Mouse (Mus musculus): ENCODE data around the gene Ankrd11. TPM values are rescaled to one million over a fixed set of nuclear protein-coding genes. Genes with fewer than 3 reads are reported as not detected.
A peak's percentile ranks its signal among the peaks of the same experiment; 100 is the strongest.

Ankrd11 gene
- total and polyA plus RNA-seq, 3 experiments, result 49.2 to 235 (median 87.7) TPM

DNA sequence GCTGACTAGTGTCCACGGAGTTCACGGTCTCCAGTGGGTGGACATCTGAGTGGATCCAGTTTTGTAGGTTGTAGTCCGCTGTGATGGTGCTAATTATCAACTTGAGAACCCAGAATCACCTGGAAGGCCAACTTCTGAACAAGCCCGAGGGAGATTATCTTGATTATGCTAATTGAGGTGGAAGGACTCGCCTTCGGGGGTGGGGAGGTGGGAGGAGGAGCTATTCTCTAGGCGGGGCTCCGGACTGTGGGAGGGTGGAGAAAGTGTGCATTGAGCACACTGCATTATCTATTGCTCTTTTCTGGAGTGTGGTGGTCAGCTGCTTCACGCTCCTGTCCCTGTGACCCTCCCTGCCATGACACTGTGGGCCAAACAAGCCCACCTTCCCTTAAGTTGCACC, 170.4 kb downstream of the Ankrd11 start (continued):
- TF ChIP-seq MEF2A (IDR thresholded peaks at IDR 0.05; ENCODE audit: extremely low read depth, insufficient replicate concordance, low read depth, low read length, poor library complexity, severe bottlenecking) (no peak), E2F4 (IDR thresholded peaks at IDR 0.05; ENCODE audit: borderline replicate concordance, low read depth, low read length) (no peak), ZC3H11A (IDR thresholded peaks at IDR 0.05; ENCODE audit: low read depth, low read length) (no peak), UBTF (IDR thresholded peaks at IDR 0.05; ENCODE audit: borderline replicate concordance, insufficient read depth, low read depth, low read length) (no peak), USF1 (IDR thresholded peaks at IDR 0.05; ENCODE audit: low read depth, low read length) (no peak), CHD2 (IDR thresholded peaks at IDR 0.05; ENCODE audit: low read length) (no peak), POLR2AphosphoS2 (IDR thresholded peaks at IDR 0.05; ENCODE audit: low read length) (no peak), MYB (IDR thresholded peaks at IDR 0.05; ENCODE audit: low read depth, low read length) (no peak), MAFK (IDR thresholded peaks at IDR 0.05; ENCODE audit: borderline replicate concordance, low read depth, low read length) (no peak), EP300 (IDR thresholded peaks at IDR 0.05; ENCODE audit: low read depth in 1 of 2, low read length in 2 of 2) (peak in 1 of 2 experiments; percentile 44; a peak in 1 of 4 replicates), NRF1 (IDR thresholded peaks at IDR 0.05; ENCODE audit: insufficient read depth, low read depth, low read length, poor library complexity, severe bottlenecking) (no peak), TBP (IDR thresholded peaks at IDR 0.05; ENCODE audit: low read depth, low read length) (peak; percentile 12; the same call in 1 of the 2 replicates), ETS1 (IDR thresholded peaks at IDR 0.05; ENCODE audit: low read depth, low read length) (peak; percentile 38; the same call in 1 of the 2 replicates), ZMIZ1 (IDR thresholded peaks at IDR 0.05; ENCODE audit: low read depth, low read length) (no peak), JUND (IDR thresholded peaks at IDR 0.05; ENCODE audit: low read depth, low read length) (no peak), TAL1 (IDR thresholded peaks at IDR 0.05; ENCODE audit: low read length) (no peak), SMC3 (IDR thresholded peaks at IDR 0.05; ENCODE audit: low read depth, low read length) (no peak), HCFC1 (IDR thresholded peaks at IDR 0.05; ENCODE audit: low read depth, low read length) (peak; percentile 36; the same call in 1 of the 2 replicates), CHD1 (IDR thresholded peaks at IDR 0.05; ENCODE audit: low read depth, low read length) (no peak), POLR2AphosphoS5 (IDR thresholded peaks at IDR 0.05; ENCODE audit: borderline replicate concordance, low read depth, low read length) (no peak), KAT2A (conservative IDR thresholded peaks at IDR 0.05; ENCODE audit: low read depth, low read length) (no peak), GABPA (IDR thresholded peaks at IDR 0.05; ENCODE audit: low read depth, low read length) (no peak), RAD21 (IDR thresholded peaks at IDR 0.05; ENCODE audit: low read depth, low read length) (no peak)

- H3K36me3 ChIP-seq (ENCODE audit: control insufficient read depth in 1 of 2, insufficient read depth in 2 of 2, low read length in 2 of 2), result peaks cover 0 to 16% of the 10 kb centered on the region in 2 experiments; a peak in 2 of 4 replicates
- no peaks in the 10 kb centered on the region for H3K9me3 ChIP-seq (replicated peaks; ENCODE audit: insufficient read depth, low read length)
- peak; percentile 92 for DNase-seq (ENCODE audit: low read depth, low spot score)
- H3K27me3 ChIP-seq (ENCODE audit: control insufficient read depth in 1 of 2, insufficient read depth in 2 of 2, low read length in 2 of 2), result no peaks in the 10 kb centered on the region
- peak overlapping the region; percentile 50 for H3K9ac ChIP-seq (ENCODE audit: control insufficient read depth, low read depth, low read length, poor library complexity, severe bottlenecking)
- H3K27ac ChIP-seq (ENCODE audit: control insufficient read depth, low read depth, low read length), result no peak overlapping the region
- no peaks in the 10 kb centered on the region for H3K79me2 ChIP-seq (ENCODE audit: control insufficient read depth, insufficient read depth, low read length, poor library complexity)
- peak overlapping the region; percentile 61 to 74 for H3K4me3 ChIP-seq (ENCODE audit: control insufficient read depth in 1 of 2, insufficient read depth in 1 of 2, low read depth in 2 of 2, low read length in 2 of 2)
- H3K4me1 ChIP-seq (ENCODE audit: control insufficient read depth in 1 of 2, insufficient read depth in 2 of 2, low read length in 2 of 2), result peaks cover 5 to 28% of the 10 kb centered on the region in 2 experiments
- TF ChIP-seq ZKSCAN1 (IDR thresholded peaks at IDR 0.05; ENCODE audit: low read depth, low read length) (no peak), MAZ (IDR thresholded peaks at IDR 0.05; ENCODE audit: low read depth, low read length) (0 out of 2 replicates have a peak, but pooled peaks have one; percentile 40), NRF1 (IDR thresholded peaks at IDR 0.05; ENCODE audit: insufficient read depth, low read depth, low read length, poor library complexity, severe bottlenecking) (no peak), MAX (IDR thresholded peaks at IDR 0.05; ENCODE audit: low read length) (no peak), ETS1 (IDR thresholded peaks at IDR 0.05; ENCODE audit: low read depth, low read length) (peak; percentile 66), CHD2 (IDR thresholded peaks at IDR 0.05; ENCODE audit: low read length) (no peak), TCF12 (IDR thresholded peaks at IDR 0.05; ENCODE audit: low read depth, low read length) (0 out of 2 replicates have a peak, but pooled peaks have one; percentile 19), POLR2A (IDR thresholded peaks at IDR 0.05; ENCODE audit: control insufficient read depth in 1 of 2, insufficient read depth in 1 of 2, low read depth in 1 of 2, low read length in 2 of 2, poor library complexity in 1 of 2) (no peak; a peak in 1 of 4 replicates), MYB (IDR thresholded peaks at IDR 0.05; ENCODE audit: low read depth, low read length) (no peak), USF1 (IDR thresholded peaks at IDR 0.05; ENCODE audit: low read depth, low read length) (no peak), ZMIZ1 (IDR thresholded peaks at IDR 0.05; ENCODE audit: low read depth, low read length) (0 out of 2 replicates have a peak, but pooled peaks have one; percentile 28), GABPA (IDR thresholded peaks at IDR 0.05; ENCODE audit: low read depth, low read length) (no peak), TAL1 (IDR thresholded peaks at IDR 0.05; ENCODE audit: low read length) (no peak), USF2 (IDR thresholded peaks at IDR 0.05; ENCODE audit: borderline replicate concordance in 1 of 2, insufficient read depth in 1 of 2, low read depth in 1 of 2, low read length in 2 of 2) (no peak), EP300 (IDR thresholded peaks at IDR 0.05; ENCODE audit: low read depth in 1 of 2, low read length in 2 of 2) (no peak), CHD1 (IDR thresholded peaks at IDR 0.05; ENCODE audit: low read depth, low read length) (no peak), SMC3 (IDR thresholded peaks at IDR 0.05; ENCODE audit: low read depth, low read length) (no peak), MAFK (IDR thresholded peaks at IDR 0.05; ENCODE audit: borderline replicate concordance, low read depth, low read length) (no peak), ELF1 (IDR thresholded peaks at IDR 0.05; ENCODE audit: low read depth, low read length) (peak; percentile 76), SIN3A (IDR thresholded peaks at IDR 0.05; ENCODE audit: low read length) (peak; percentile 52; the same call in 1 of the 2 replicates)
These were observed 171.7 kb downstream of the Ankrd11 start for GRCm38 (mm10) chr8:122870377-122870863.
